Mouse (Mus musculus): ENCODE measurements around the gene Ptchd4. TPM values are rescaled to one million over a fixed set of nuclear protein-coding genes. Genes with fewer than 3 reads are reported as not detected.

The Ptchd4 gene
- total RNA-seq, 2 experiments from 2014 or later, result not detected

GRCm38 (mm10) chr17:42418449-42418848 is 102.7 kb downstream of the Ptchd4 start:
- no peak for ATAC-seq (replicated peaks; ENCODE audit: poor library complexity, severe bottlenecking)

GRCm38 (mm10) chr17:42427961-42428360 is 112.2 kb downstream of the Ptchd4 start:
- no peak for ATAC-seq (replicated peaks; ENCODE audit: poor library complexity, severe bottlenecking)

GRCm38 (mm10) chr17:42430380-42430779 is 114.6 kb downstream of the Ptchd4 start:
- no peak for ATAC-seq (replicated peaks; ENCODE audit: poor library complexity, severe bottlenecking)

DNA sequence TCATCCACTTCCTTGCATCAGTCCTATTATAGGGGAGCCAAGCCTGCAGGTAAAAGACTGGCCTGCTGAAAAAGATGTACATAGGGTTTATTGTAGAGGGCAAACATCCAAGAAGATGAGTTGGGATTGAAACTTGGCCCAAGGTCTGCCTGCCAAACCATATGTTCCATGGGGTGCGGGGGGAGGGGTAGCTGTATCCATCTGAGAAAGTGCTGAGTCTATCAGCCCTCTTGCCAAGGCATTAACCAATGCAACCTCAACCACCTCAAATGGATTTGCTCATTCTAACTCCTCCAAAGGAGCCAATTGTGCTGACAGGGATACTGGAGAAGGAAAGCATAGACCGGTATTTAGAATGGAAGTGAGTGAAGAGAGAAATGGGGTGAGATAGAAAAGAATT is 136.5 kb downstream of the Ptchd4 start:
- ATAC-seq (replicated peaks; ENCODE audit: poor library complexity, severe bottlenecking), result no peak

GRCm38 (mm10) chr17:42456441-42456840 is 140.7 kb downstream of the Ptchd4 start:
- no peak for ATAC-seq (replicated peaks; ENCODE audit: poor library complexity, severe bottlenecking)

DNA sequence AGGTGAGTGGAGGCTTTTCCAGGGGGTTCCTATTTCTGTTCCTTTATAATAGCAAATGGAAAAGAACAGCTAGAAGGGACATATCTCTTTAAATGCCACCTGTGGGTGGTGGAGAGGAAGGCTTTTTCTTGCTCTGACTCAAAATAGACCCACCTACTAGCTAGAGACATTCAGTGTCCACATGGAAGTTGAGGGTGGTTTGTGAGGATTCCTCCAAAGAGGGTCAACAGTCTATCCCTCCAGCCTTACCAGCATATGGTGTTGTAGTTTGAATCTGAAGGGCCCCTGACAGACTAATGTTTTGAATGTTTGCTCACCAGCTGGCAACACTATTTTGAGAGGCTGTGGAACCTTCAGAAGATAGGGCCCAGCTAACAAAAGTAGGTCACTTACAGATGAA is 147.0 kb downstream of the Ptchd4 start:
- ATAC-seq (replicated peaks; ENCODE audit: poor library complexity, severe bottlenecking), result no peak

DNA sequence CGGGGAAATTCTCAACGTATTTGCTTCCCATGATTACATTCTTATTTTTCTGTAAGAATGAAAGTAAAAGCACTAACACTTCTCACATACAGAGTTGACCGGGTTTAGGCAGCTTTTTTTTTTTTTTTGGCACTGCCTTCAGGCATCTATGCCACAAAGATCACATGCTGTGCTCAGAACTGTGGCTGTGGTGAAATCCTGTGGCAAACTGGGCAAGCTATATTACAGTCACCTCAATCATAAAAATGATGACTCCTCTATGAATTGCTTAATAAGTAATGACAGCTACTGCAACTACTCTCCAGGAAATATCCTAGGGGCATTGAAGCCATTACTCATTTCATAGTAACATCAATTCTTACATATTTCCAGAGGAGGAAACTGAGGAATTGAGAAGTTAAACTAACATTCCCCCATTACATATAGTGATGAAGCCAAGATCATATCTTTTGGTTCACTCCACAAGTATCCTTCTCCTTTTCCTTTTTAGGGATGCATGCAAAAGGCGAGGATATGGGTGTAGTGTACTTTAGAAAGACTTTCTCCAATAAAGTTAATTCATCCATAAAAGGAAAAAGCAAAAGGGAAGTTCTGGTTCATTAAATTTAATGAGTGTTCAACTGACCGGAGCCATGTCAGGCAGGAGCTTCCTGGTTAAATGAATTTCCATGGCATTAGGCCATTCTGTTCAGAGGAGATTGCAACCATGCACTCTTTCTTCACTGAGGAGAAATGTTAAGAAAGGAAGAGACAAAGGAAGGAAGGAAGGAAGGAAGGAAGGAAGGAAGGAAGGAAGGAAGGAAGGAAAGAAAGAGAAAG is 164.6 kb downstream of the Ptchd4 start:
- no peak for ATAC-seq (replicated peaks; ENCODE audit: poor library complexity, severe bottlenecking)

DNA sequence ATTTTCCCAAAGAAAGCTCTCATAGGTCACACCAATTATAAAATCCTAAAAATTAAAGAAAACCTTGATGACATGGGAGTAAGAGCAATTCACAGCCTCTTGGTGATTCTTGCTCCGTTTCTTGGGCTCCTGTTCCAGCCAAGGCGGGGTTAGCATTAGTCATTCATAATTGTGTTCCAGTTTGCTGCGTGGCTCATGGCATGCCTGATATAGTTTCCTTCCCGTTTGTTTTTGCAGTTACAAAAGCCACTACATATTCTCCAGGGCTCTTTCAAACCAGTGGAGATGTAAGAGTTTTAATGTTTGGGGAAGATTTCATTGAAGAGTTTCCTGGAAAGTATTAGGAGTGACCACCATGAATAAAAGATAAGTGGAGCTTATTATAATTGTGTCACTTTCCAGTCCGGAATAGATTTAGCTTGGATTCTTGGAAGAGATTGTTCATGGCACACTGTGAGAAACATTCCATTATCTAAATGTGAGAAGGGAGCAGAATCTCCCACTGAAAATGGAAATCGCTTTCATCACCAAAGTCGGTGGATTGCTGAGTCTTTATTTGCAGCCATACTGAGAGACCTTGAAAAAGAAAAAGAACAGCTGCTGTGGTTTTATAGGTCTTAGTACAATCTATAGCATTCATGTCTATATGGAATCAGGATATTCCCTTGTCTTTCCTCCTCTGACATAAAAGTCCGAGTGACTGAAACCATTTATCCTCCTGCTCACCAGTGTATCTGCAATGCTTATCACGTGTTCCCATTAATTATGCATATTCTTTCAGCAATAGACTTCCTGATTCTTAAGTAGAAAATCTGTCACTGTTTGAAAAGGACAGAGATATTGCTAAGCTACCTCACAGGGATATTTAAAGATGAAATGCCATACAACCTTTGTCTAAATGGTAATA is 193.9 kb downstream of the Ptchd4 start:
- no peak for ATAC-seq (replicated peaks; ENCODE audit: poor library complexity, severe bottlenecking)

GRCm38 (mm10) chr17:42530147-42530546 is 214.4 kb downstream of the Ptchd4 start:
- no peak for ATAC-seq (replicated peaks; ENCODE audit: poor library complexity, severe bottlenecking)

DNA sequence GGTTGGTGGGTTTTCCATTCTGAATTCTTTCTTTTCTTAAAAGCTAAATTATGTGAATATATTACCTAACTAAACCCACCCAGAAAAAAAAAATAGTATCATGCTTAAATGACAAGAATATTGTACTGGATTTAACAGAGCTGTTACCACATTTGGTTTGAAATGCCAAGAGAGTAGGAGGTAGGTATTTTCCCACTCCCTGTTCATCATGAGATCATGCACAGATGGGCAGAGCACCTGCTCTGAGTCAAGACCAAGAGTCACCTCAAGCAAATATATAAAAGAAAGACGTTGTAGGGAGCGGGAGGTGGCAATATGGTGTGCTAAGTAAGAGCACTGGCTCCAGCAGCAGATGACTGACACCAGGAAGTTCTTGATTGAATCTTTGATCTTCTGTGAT is 233.8 kb downstream of the Ptchd4 start:
- no peak for ATAC-seq (replicated peaks; ENCODE audit: poor library complexity, severe bottlenecking)

All from granulocyte monocyte progenitor cell, adult 5-6 weeks (primary cell).